Mouse (Mus musculus): Measurements from ENCODE around the gene Synpr. TPM values are rescaled to one million over a fixed set of nuclear protein-coding genes. Genes with fewer than 3 reads are reported as not detected.
"Not testable (repeated sequence)": the region's sequence is repeated elsewhere in the genome, so short reads cannot be mapped to it uniquely, and the experiment has no call there.

Synpr gene
- total RNA-seq (2021): not detected
- long read RNA-seq, experiment 1: 0 reads
- long read RNA-seq, experiment 2: 0 reads

DNA sequence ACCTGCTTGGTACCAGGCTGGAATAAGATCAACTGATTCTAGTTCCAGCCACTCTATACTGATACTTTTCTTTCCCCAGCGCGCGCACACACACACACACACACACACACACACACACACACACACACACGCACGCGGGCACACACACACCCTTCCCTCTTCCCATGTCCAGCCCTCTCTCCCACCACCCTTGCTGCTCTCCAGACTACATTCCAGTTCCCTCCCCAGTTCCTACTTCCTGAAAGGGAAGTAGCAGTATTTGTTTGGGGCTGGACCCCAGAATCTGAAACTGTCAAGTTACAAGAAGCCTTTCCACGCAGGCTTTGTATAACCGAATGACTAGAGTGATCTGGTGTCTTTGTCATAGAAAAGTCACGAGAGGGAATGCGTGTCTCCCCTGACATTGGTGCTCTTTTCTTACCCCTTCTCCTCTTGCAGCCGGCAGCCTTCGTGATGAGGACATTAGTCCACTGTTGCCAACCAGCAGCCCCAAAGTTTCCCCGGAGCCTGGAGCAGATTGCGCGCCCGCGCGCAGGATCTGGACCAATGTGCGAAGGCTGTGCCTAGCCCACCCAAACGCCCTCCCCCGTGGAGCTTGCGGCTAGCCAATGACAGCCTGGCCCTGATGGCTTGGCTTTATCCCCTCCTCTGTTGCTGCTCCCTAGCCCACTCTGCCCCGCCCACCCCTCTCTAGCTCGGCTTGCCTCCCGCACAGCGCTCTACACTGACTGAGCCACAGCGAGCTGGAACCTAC lies at the start of gene Synpr:
Gene Synpr, plus strand, starts transcription at position 690 of the 754 bp plus-strand sequence.
- peak; percentile 19 for DNase-seq

DNA sequence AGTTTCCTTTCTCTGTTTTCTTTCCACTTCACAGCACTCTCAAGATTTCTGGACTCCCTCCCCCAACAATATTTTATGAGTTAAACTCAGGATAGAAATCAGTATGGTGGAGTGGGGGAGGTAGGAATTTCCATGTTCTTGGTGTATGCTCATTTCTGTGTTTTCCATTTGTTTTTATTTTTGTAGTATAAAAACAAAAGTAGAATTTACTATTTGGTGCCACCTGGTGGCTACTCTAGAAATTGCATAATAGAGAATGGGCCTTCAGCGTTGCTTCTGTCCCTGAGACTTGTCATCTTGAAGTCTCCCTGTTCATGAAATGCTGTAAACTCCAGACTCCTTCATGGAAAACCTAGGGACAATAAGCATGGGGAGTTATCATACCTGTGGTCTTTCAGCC lies 47.7 kb upstream of the Synpr start:
- no peak for DNase-seq

DNA sequence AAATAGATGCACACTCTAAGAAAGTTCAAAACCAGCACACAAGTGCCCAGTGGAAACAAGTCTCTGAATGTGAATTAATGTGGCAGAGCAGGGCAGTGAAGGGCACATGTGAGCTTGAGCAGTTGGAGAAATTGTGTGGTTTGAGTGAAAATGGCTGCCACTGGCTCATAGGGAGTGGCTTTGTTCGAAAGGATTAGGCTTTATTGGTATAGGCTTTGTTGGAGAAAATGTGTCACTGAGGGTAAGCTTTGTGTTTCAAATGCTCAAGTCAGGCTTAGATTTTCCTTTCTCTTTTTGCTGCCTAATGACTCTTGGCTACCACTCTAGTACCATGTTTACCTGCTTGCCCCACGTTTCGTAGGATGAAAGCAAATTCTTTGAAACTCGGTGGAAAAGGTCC lies 37.1 kb upstream of the Synpr start:
- DNase-seq: no peak

GRCm38 (mm10) chr14:13249361-13249760 lies 35.2 kb upstream of the Synpr start:
- no peak for DNase-seq

DNA sequence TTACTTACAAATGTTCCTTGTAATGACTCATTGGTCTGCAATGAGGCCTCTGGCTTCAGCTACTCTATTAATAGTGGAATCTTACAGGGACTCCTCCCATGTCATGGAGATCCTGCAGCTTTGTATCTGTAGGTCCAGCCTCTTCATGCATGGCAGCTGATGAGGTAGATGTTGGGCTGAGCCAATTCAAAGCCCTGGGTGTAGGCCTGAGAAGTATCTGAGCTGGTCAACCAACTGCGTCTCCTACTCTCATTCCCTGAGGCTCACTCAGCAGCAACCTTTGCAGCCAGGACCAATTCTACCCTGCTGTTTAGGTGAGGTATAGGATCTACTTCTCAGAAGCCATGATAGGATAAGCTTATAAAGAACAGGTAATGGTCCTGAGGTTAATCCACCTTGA lies 32.0 kb upstream of the Synpr start:
- DNase-seq: no peak

- not testable (repeated sequence) for DNase-seq
Measured at GRCm38 (mm10) chr14:13254741-13255140, 29.8 kb upstream of the Synpr start.

DNA sequence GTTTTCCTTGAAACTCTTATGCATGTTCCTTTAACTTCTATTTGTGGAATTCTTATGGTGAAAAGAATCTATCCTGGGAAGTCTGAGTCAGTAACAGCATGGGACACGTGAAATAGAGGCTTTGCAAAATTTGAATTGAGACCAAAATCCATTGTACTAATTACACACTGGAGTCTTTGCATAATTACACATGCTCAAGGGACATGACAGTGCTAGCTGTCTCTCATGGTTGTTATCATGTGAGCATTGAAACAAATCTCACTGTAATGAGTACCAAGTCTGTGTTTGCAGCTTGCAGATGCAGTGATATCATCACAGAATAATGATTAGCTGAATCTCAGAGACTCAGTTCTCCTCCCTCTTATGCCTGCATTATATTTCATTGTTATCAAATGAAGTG lies 22.2 kb upstream of the Synpr start:
- no peak for DNase-seq

DNA sequence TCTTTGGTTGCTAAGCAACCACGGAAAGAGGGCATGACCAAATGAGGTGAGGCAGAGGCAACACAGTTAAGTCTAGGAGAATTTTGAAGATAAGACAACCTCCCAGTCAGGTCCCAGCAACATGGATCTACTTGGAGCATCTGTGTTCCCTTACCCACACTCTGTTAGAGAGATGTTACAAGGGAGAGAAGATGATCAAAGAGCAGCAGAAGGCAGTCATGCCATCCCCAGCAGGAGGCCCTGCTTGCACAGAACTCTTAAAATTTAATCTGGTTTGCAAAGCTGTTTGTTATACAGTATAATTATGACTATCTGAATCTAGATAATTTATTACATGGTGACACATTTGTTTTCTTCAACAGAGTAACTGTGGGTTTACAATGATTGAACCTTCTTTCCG lies 18.2 kb upstream of the Synpr start:
- no peak for DNase-seq

GRCm38 (mm10) chr14:13267181-13267580 lies 17.4 kb upstream of the Synpr start:
- DNase-seq: no peak

DNA sequence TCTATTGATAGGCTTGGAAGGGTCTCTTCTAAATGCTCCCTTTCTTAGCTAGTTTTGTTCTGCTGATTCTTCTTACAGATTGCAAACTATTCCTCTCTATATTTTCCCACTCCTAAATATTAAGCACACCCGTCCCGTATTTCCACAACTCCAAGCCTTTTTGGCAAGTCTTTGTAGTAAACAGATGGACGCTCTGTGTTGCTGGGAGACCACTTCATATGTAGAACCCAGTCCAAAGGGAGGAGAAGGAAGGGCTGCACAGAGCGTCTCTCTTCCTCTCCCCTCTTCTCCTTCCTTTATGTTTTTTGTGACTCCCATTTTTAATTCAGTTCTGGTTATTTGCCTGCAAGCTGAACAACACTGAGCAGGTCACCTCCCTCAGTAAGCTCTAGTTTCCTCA lies 1.4 kb upstream of the Synpr start:
- DNase-seq: no peak

GRCm38 (mm10) chr14:13284845-13285198 lies 242 bp downstream of the Synpr start:
- DNase-seq: no peak

DNA sequence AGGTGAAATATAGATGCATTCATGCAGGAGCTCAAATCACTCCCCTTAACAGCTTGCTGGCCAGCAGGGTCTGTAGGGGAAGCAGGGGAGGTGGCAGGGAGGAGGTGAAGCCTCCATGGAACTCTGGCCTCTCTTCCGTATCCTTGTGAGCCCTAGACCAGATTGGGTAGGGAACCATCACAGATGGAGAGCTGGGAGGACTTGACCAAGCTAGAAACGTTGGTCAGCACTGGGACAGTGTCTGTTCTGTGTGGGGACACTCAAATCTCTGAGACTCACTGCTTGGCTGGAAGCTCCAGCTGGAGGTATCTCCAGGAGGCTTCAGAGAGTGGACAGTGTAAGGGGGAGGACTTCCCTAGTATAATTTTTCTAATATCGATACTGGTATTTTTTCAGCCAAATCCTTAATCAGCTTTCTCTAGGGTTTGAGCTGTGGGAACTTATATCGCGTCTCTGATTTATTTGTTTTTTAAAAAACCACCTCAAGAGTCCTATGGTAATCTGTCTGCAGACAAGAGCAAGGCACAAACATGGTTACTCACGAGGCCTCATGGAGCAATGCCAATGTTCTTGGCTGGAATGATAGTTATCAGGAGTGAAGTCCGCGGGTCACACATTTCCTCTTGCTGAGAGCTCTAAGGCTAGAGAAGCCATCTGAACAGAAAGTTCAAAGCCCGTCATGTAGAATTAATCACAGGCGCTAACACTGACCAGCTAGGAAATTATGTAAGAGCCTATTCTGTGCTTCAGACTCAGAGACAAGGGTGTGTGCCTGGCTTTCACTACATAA lies 956 bp downstream of the Synpr start:
- no peak for DNase-seq

DNA sequence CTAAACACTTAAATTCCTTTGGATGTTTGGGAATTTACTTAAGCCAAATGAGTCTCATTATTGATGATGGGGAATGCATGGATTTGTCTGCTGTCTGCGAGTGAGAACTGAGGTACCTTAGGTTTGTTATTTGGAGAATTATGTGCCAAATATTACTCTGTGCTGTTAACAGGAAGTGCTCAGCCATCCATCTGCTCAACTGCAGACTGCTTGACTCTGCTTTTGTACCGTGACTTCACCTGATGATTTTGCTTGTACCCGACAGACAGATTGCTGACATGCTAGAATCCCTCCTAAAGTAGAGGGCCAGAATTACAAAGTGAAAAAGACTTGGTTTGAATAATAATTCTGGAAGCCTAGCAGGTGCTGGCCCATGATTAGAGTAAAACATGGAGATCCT lies 9.6 kb downstream of the Synpr start:
- DNase-seq: no peak

DNA sequence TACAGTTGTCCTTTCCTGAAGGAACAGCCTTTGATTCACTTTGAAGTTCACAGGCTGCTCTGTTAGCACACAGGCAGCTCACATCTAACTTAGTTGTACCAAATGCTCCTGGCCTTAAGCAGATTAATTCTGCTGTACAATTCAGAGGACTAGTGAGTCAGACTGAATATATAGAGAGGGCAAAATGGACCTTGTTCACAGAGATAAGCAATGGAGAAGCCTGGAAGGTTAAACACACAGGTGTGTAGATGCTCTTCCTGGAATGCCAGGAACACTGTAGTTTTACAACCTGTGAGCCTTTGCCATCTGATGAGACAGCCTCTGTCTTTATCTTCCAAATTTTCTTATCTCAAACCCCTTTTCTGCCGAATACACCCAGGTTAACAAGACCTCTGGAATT lies 29.7 kb downstream of the Synpr start:
- DNase-seq: no peak

- DNase-seq: no peak
Measured at GRCm38 (mm10) chr14:13328461-13328860, 43.9 kb downstream of the Synpr start.

- no peak for DNase-seq
Measured at GRCm38 (mm10) chr14:13332497-13333306, 48.1 kb downstream of the Synpr start.

DNA sequence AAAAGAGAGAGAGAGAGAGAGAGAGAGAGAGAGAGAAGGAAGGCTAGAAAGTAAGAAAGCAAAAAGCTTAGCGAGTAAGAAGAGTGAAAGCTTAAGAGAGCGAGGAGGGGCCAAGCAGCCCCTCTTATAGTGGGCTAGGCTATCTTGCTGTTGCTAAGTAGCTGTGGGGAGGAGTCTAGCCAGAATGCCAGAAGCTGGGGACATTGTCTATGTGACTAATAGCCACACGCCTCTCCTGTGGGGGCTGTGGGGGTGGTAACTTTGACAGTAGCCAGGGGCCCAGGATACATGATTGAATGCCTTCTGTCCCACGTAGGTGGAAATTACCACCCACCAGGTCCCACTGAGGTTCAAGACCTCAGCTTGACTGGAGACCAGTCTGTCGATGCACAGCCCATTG lies 48.8 kb downstream of the Synpr start:
- no peak for DNase-seq

DNA sequence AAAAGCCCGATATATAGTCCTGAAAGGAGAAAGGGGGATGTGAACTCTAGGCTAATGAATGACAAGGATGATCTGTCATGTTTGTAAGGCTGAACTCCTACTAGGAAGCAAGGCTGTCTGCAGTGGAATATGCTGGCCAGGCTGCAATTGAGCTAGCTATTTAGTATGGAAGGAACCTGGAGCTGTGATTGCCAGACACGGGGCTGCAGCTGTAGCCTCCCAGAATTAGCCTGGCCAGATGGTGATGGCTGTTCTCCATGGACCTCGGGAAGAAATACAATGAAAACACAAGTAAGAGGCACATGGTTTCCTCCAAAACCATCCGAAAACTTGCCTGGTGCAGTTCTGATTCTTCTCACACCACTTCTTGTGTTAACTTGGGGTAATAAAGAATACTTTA lies 51.6 kb downstream of the Synpr start:
- no peak for DNase-seq

DNA sequence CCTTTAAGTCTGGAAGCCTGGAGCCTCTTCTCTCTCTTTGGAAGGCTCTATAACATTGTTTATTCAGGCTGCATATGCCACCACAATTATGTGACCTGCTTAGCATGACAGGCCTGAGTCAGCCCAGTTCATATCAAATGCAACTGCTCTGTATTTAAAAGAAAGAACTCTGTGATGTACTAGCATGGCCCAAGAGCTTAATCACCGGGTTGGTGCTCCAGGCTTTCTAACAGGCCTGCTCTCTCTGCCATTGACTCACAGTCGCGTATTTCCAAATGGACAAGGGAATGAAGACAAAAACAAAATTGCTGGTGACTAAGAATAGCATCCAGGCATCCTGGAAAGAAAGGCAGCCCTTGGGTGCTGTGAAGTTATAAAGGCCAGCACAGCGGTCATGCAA lies 56.1 kb downstream of the Synpr start:
- DNase-seq: no peak

DNA sequence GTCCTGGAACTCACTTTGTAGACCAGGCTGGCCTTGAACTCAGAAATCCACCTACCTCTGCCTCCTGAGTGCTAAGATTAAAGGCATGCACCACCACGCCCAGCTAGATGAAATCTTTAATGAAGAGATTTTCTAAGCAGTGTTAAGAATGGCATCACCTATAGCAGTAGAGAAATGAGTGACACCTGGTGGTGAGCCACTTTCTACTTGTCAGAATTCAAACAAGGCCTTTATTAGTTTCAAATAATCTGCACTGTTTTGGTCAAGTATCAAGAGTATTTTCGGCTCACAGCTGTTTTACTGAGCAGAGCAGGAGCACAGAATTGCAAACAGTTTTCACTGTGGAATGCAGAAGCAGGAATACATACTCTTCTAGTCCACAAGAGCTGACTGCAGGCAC lies 59.7 kb downstream of the Synpr start:
- no peak for DNase-seq

DNA sequence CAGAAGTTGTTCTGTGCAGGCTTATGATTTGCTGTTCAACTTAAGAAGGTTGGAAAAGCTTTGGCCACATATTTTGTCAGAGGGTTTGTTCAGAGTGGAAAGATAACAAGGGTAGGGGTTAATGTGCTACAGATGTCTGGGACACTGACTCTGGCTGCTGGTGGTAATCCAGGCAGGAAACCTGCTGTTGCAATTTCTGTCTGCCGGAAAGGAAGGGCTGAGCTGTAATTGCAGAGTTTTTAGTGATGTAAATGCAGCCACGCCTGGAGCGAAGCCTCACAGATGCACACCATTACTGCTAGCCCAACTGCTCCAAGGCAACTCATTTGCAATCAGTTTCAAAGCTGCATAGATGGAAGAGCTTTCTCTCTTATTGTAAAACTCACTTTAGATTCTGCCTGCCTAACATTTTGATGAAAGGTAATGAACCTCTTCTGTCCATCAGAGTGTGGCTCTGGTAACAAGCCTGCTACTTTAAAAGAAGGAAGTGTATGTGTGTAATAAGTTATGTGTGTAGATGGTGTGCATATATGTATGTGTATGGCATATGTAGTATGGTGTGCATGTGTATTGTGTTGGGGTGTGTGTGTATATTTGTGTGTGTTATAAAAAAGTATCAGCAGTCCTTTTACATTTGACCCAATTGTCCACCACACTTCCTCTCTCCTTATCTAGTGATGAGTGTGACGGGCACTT lies 64.7 kb downstream of the Synpr start:
- no peak for DNase-seq

- DNase-seq: no peak
Measured at GRCm38 (mm10) chr14:13354154-13354553, 69.6 kb downstream of the Synpr start.
